13 mouse cellular contexts compared by ENCODE assay signal in genomic region chr15:97049281-97049841, GRCm38 (mm10). TPM values are rescaled to one million over a fixed set of nuclear protein-coding genes. Genes with fewer than 3 reads are reported as not detected.
DNase-seq lines count a peak whose midpoint lies in the region; ATAC-seq lines count a peak whose summit lies in the region.
"Had no signal": no experiment of that assay in that cellular context is flagged by ENCODE, and none has a peak within 500 bp of the region (broad histone marks: within the 10 kb centered on the region; RNA-seq: fewer than 3 reads in every experiment).

No protein-coding gene starts in this region.

- no peak overlapping the region for H3K4me2 ChIP-seq in hindbrain, embryonic 12.5 days (replicated peaks)
- H3K4me2 ChIP-seq in intestine, embryonic 15.5 days (replicated peaks) = 0 out of 2 replicates have a peak overlapping the region, but pooled peaks have one; percentile 11
- H3K4me2 ChIP-seq: forebrain, embryonic 13.5 days; midbrain, embryonic 11.5 days had no signal

- H3K36me3 ChIP-seq in hindbrain, embryonic 10.5 days = no peaks in the 10 kb centered on the region
- no peaks in the 10 kb centered on the region for H3K36me3 ChIP-seq in hindbrain, embryonic 12.5 days
- no peaks in the 10 kb centered on the region for H3K36me3 ChIP-seq in intestine, embryonic 15.5 days
- H3K36me3 ChIP-seq: G1E had no signal

- peaks cover 14% of the 10 kb centered on the region for H3K4me1 ChIP-seq in hindbrain, embryonic 10.5 days (replicated peaks)
- H3K4me1 ChIP-seq in hindbrain, embryonic 12.5 days = peaks cover 10% of the 10 kb centered on the region; the same call in 1 of the 2 replicates
- peaks cover 9% of the 10 kb centered on the region; the same call in 1 of the 2 replicates for H3K4me1 ChIP-seq in intestine, embryonic 15.5 days (replicated peaks)

- peaks cover 6% of the 10 kb centered on the region for H3K9me3 ChIP-seq in hindbrain, embryonic 10.5 days
- no peaks in the 10 kb centered on the region for H3K9me3 ChIP-seq in hindbrain, embryonic 12.5 days (replicated peaks)
- H3K9me3 ChIP-seq in intestine, embryonic 15.5 days = no peaks in the 10 kb centered on the region; the same call in 1 of the 2 replicates

- no peak for DNase-seq in hindbrain, embryonic 10.5 days (ENCODE audit: low spot score)
- DNase-seq in 3T3-L1 (ENCODE audit: low read depth, low spot score) (peak; percentile 46), ES-CJ7 (ENCODE audit: low read depth, low spot score) (peak; percentile 76)
- DNase-seq in spleen, postnatal 14 days (ENCODE audit: low spot score in 2 of 2) = no peak
- DNase-seq in thymus, postnatal 4 days = no peak
- no peak for DNase-seq in cerebellum, postnatal 10 days
- DNase-seq: kidney, adult 18-20 months had no signal

- no peaks in the 10 kb centered on the region for H3K27me3 ChIP-seq in hindbrain, embryonic 10.5 days (ENCODE audit: insufficient read depth, poor library complexity, severe bottlenecking)
- no peaks in the 10 kb centered on the region for H3K27me3 ChIP-seq in hindbrain, embryonic 12.5 days
- no peaks in the 10 kb centered on the region for H3K27me3 ChIP-seq in intestine, embryonic 15.5 days (replicated peaks)

- no peak overlapping the region for H3K4me3 ChIP-seq in hindbrain, embryonic 10.5 days
- no peak overlapping the region for H3K4me3 ChIP-seq in hindbrain, embryonic 12.5 days
- no peak overlapping the region for H3K4me3 ChIP-seq in intestine, embryonic 15.5 days (replicated peaks)
- H3K4me3 ChIP-seq: forebrain, embryonic 13.5 days had no signal

- 59% methylated on average over 11 of the region's 11 CpGs for WGBS in hindbrain, embryonic 10.5 days
- 61% methylated on average over 11 of the region's 11 CpGs for WGBS in hindbrain, embryonic 12.5 days
- 51% methylated on average over 11 of the region's 11 CpGs for WGBS in intestine, embryonic 15.5 days

- H3K9ac ChIP-seq in hindbrain, embryonic 12.5 days = no peak overlapping the region
- no peak overlapping the region for H3K9ac ChIP-seq in intestine, embryonic 15.5 days
- H3K9ac ChIP-seq: forebrain, embryonic 13.5 days; liver, embryonic 14.5 days had no signal

- peak overlapping the region; percentile 54 for H3K27ac ChIP-seq in hindbrain, embryonic 10.5 days
- H3K27ac ChIP-seq in hindbrain, embryonic 12.5 days = no peak overlapping the region
- no peak overlapping the region for H3K27ac ChIP-seq in intestine, embryonic 15.5 days
- H3K27ac ChIP-seq: forebrain, embryonic 13.5 days; liver, embryonic 14.5 days had no signal

- ATAC-seq in hindbrain, embryonic 12.5 days (ENCODE audit: low FRiP score) = no peak
- ATAC-seq in intestine, embryonic 15.5 days = no peak
- ATAC-seq: forebrain, embryonic 13.5 days had no signal

RNA-seq across cellular contexts. Expression of gene Slc38a4, which starts 6.4 kb away (rescaled TPM):
- 28.6 and 37.9 TPM in 2 replicates for polyA plus RNA-seq in hindbrain, embryonic 10.5 days (2016; fragmentation: Nextera tagmentation; extraction: Ambion mirVana)
- polyA plus RNA-seq in hindbrain, embryonic 12.5 days (2016; fragmentation: Nextera tagmentation; extraction: Ambion mirVana) = 29.1 and 37.5 TPM in 2 replicates
- 42.9 and 50.5 TPM in 2 replicates for polyA plus RNA-seq in intestine, embryonic 15.5 days (2015; fragmentation: Nextera tagmentation; extraction: Ambion mirVana)
- polyA plus RNA-seq: G1E had no signal

Comparison
In these comparisons a context has a peak if more than half of its experiments do, and no peak if none do; other contexts are left out.
1. DNase-seq: peak in 3T3-L1 (single experiment) and ES-CJ7 (single experiment); none in hindbrain, embryonic 10.5 days (single experiment), spleen, postnatal 14 days (0 of 2), thymus, postnatal 4 days (single experiment) and cerebellum, postnatal 10 days (0 of 2).